Mouse (Mus musculus) limb, embryonic 14.5 days (tissue): ENCODE results near the gene Dnah2. TPM values are rescaled to one million over a fixed set of nuclear protein-coding genes. Genes with fewer than 3 reads are reported as not detected.
"Not testable (repeated sequence)": the region's sequence is repeated elsewhere in the genome, so short reads cannot be mapped to it uniquely, and the experiment has no call there.

Experiments
- ATAC-seq: fragments of 200-750 bp; cut with Nextera tagmentation; 2 replicates; pipeline ENCODE4 v1.8.0; 2017; ENCODE audit warnings: low read depth, moderate number of reproducible peaks, moderate TSS enrichment; ENCODE audit not compliant: low FRiP score
- DNase-seq: peaks from one replicate; pipeline ENCODE4 v3.0.0-alpha.2; 2015; ENCODE audit warnings: low spot score
- H3K27ac ChIP-seq: fragments of 300-500 bp; sonication (generic); replicated peaks from 2 replicates; pipeline ENCODE4 v1.5.1; 2014; ENCODE audit warnings: low read depth, mild to moderate bottlenecking, low read length, moderate library complexity, mixed read lengths
- H3K27me3 ChIP-seq: fragments of 300-500 bp; sonication (generic); 2 replicates; pipeline ENCODE4 v1.6.1; 2014; ENCODE audit warnings: low read length, mixed read lengths; ENCODE audit not compliant: control insufficient read depth, insufficient read depth
- H3K36me3 ChIP-seq: fragments of 300-500 bp; sonication (generic); 2 replicates; pipeline ENCODE4 v1.6.1; 2014; ENCODE audit warnings: mild to moderate bottlenecking, low read length, moderate library complexity, mixed read lengths; ENCODE audit not compliant: control insufficient read depth, insufficient read depth
- H3K4me1 ChIP-seq: fragments of 300-500 bp; sonication (generic); 2 replicates; pipeline ENCODE4 v1.6.1; 2014; ENCODE audit warnings: antibody characterized with exemption, low read length, mixed read lengths; ENCODE audit not compliant: control insufficient read depth, insufficient read depth
- H3K4me2 ChIP-seq: fragments of 300-500 bp; sonication (generic); replicated peaks from 2 replicates; pipeline ENCODE4 v1.6.1; 2014; ENCODE audit warnings: low read depth, mild to moderate bottlenecking, low read length, moderate library complexity; ENCODE audit not compliant: severe bottlenecking
- H3K4me3 ChIP-seq: fragments of 300-500 bp; sonication (generic); replicated peaks from 2 replicates; pipeline ENCODE4 v1.5.1; 2014; ENCODE audit warnings: low read length
- H3K9ac ChIP-seq: fragments of 300-500 bp; sonication (generic); 2 replicates; pipeline ENCODE4 v1.6.1; 2014; ENCODE audit warnings: mild to moderate bottlenecking, low read depth, low read length, moderate library complexity; ENCODE audit not compliant: severe bottlenecking
- H3K9me3 ChIP-seq: fragments of 300-500 bp; sonication (generic); 2 replicates; pipeline ENCODE4 v1.6.1; 2016; ENCODE audit warnings: low read length; ENCODE audit not compliant: control insufficient read depth
- POLR2A ChIP-seq: fragments of 200-500 bp; IDR thresholded peaks from 2 replicates; pipeline ENCODE4 v1.8.0; 2012; ENCODE audit warnings: inconsistent platforms, mild to moderate bottlenecking, moderate library complexity, borderline replicate concordance; ENCODE audit not compliant: insufficient read depth, insufficient read length; ENCODE audit errors: extremely low read depth
- WGBS: fragments of 180-500 bp; shearing (Covaris S2); extraction: QIAGEN DNeasy Blood & Tissue Kit; methylation state at CpG from one replicate; pipeline ENCODE4 v1.1.7; 2014; 5-methylcytosine and 5-hydroxymethylcytosine counted together
- polyA plus RNA-seq, 2 experiments: library from polyadenylated mRNA; depleted of rRNA in 1 of 2; stranded (reverse) in 1 of 2; unstranded in 1 of 2; fragments of >200 nt; fragmentation: Nextera tagmentation in 1 of 2; extraction: Ambion mirVana in 1 of 2; gene quantifications; 2 replicates each; pipeline versions ENCODE4 v1.2.1 to v1.2.3; 2012 to 2014

Dnah2 gene
- polyA plus RNA-seq, 2 experiments, result 4.2 to 4.7 TPM

DNA sequence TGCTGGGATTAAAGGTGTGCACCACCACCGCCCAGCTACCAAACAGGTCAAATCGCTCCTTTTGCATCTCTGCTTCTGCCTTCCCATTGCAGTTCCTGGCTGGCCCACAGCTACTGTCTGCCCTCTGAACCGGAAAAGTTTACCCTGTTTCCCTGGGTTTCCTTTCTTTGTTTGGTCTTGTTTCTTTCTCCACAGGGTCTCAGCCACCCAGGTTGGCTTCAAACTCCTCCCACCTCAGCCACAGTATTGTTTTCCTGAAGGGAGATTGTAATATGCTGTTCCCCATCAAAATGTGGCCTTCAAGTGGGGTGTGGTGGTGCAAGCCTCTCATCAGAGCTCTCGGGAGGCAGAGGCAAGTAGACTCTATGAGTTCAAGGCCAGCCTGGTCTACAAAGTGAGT lies 2.4 kb upstream of the Dnah2 start:
- ATAC-seq (no peak), DNase-seq (no peak)
- no peak overlapping the region for H3K4me3 ChIP-seq
- peaks cover 19% of the 10 kb centered on the region for H3K36me3 ChIP-seq
- H3K9me3 ChIP-seq, result no peaks in the 10 kb centered on the region
- peaks cover 13% of the 10 kb centered on the region for H3K4me1 ChIP-seq
- TF ChIP-seq POLR2A, result no peak
- no peaks in the 10 kb centered on the region for H3K27me3 ChIP-seq
- WGBS, result 74% methylated on average over 4 of the region's 4 CpGs
- H3K9ac ChIP-seq, result no peak overlapping the region
- no peak overlapping the region for H3K27ac ChIP-seq
- H3K4me2 ChIP-seq, result no peak overlapping the region

DNA sequence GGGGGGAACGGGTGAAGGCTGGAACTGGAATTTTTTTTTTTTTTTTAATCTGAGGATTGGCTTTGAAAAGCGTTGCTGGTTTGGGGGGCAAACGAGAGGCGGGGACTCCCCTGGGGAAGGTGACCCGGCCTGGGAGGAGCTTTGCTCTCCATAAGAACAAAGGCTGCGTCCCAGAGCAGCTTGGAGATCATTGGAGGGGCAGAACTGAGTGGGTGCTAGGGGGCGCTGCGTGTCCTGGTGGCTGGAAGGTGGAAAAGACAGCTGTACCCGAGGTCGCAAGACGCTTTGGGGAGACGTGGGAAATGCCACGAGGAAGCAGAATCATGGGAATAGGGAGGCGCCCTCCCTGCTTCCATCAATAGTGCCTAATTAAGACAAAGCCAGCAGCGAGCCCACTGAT lies 1.8 kb downstream of the Dnah2 start:
- no peak for DNase-seq
- Histone ChIP-seq H3K27ac (peak overlapping the region; percentile 79), H3K4me2 (peak overlapping the region; percentile 85), H3K4me3 (peak overlapping the region; percentile 43), H3K9ac (peak overlapping the region; percentile 55), H3K27me3 (no peaks in the 10 kb centered on the region), H3K9me3 (no peaks in the 10 kb centered on the region), H3K36me3 (no peaks in the 10 kb centered on the region), H3K4me1 (peaks cover 12% of the 10 kb centered on the region)
- TF ChIP-seq POLR2A, result no peak
- peak; percentile 21; the same call in 1 of the 2 replicates for ATAC-seq
- 2% methylated on average over 15 of the region's 15 CpGs for WGBS

DNA sequence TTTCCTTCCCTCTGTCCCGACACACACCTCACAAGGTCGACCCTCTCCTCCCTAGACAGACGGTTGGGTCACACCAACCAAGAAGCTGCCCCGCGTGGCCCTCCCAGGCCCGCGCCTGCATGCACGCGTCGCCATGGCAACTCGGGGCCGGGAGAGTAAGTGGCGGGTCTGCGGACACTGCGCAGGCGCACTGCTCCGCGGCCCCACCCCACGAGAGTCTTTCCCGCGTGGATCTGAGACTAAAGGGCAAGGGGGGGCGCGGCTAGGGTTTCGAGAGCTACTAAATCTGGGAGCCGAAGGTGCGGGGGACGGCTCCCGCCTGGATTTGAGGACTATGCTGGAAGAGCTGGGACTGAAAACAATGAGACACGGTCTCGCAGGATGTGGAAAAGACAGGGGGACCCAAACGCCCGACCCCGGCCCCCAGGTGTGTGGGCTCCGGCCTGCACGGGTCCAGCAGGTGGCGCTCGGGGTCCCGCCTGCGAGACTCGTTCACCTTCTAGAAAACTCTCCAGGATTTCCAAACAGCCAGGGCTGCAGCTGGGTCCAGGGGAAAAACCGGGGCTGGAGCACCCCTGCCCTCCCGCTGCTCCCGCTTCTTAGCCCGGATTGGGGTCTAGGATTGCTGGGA lies 2.4 kb downstream of the Dnah2 start:
- Histone ChIP-seq H3K36me3 (no peaks in the 10 kb centered on the region), H3K27me3 (no peaks in the 10 kb centered on the region), H3K4me2 (peak overlapping the region; percentile 85), H3K9ac (peak overlapping the region; percentile 55), H3K4me1 (peaks cover 12% of the 10 kb centered on the region), H3K9me3 (no peaks in the 10 kb centered on the region), H3K4me3 (peak overlapping the region; percentile 43), H3K27ac (peak overlapping the region; percentile 79)
- TF ChIP-seq POLR2A, result no peak
- DNase-seq (peak; percentile 90), ATAC-seq (peak; percentile 90)
- WGBS, result 1% methylated on average over 44 of the region's 44 CpGs

DNA sequence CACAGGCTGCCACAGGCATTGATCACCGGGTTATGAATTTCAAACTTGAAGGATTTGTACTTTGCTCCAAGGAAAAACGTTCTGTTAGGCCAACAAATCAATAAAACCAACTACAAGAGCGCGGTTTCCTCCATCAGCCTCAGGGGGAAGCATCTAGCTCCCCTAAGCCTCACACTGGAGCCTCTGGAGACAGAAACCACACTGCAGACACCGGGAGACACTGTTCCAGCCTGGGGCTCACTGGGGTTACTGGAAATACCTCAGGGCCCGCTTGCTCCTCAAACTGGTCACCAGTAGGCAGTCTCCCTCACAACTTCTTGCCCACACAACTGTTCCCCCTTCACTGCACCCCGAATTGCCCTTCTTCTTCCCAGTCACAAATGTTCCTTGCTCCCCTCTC lies 3.0 kb downstream of the Dnah2 start:
- no peak for DNase-seq
- Histone ChIP-seq H3K4me3 (peak overlapping the region; percentile 43), H3K9ac (peak overlapping the region; percentile 55), H3K27ac (peak overlapping the region; percentile 79), H3K4me1 (peaks cover 12% of the 10 kb centered on the region), H3K27me3 (no peaks in the 10 kb centered on the region), H3K36me3 (no peaks in the 10 kb centered on the region), H3K4me2 (peak overlapping the region; percentile 85), H3K9me3 (no peaks in the 10 kb centered on the region)
- no peak for ATAC-seq
- WGBS, result 14% methylated on average over 7 of the region's 7 CpGs
- TF ChIP-seq POLR2A, result no peak

DNA sequence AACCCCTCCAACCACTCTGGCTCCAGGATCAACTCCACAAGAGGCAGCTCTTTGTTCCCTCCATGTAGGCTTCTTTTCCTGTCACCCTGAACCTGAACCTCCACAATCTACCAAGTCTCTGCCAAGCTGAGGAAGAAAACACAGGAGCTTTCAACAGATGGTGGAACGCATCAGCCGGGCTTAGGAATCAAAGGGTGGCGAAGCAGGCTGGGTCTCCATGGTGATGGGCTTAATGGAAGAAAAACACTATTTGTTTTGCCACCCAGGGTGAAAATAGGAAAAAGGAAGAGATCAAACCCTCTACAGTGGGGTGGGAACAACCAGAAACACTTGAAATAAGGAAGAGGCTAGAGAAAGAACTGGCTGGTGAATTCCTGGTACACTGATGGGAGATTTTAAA lies 5.3 kb downstream of the Dnah2 start:
- no peak for ATAC-seq
- Histone ChIP-seq H3K4me2 (no peak overlapping the region), H3K4me3 (no peak overlapping the region), H3K9me3 (no peaks in the 10 kb centered on the region), H3K27ac (no peak overlapping the region), H3K9ac (no peak overlapping the region), H3K36me3 (no peaks in the 10 kb centered on the region), H3K27me3 (no peaks in the 10 kb centered on the region), H3K4me1 (peaks cover 12% of the 10 kb centered on the region)
- no peak for DNase-seq
- WGBS, result 46% methylated on average over 3 of the region's 3 CpGs
- no peak for TF ChIP-seq POLR2A

DNA sequence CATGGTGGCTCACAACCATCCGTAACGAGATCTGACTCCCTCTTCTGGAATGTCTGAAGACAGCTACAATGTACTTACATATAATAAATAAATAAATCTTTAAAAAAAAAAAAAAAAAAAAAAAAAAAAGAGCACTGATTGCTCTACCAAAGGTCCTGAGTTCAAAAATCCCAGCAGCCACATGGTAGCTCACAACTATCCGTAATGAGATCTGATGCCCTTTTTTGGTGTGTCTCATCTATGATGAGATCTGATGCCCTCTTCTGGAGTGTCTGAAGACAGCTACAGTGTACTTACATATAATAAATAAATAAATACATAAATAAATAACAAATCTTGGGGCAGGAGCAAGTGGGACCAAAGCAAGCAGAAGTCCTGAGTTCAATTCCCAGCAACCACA lies 7.2 kb downstream of the Dnah2 start:
- H3K4me2 ChIP-seq, H3K9ac ChIP-seq, H3K4me3 ChIP-seq, H3K27me3 ChIP-seq, H3K4me1 ChIP-seq, H3K36me3 ChIP-seq, DNase-seq, H3K27ac ChIP-seq, ATAC-seq, H3K9me3 ChIP-seq: not testable (repeated sequence)
- 77% methylated on average over 1 of the region's 3 CpGs for WGBS
